Mouse (Mus musculus): ENCODE measurements around the gene 4930512M02Rik. TPM values are rescaled to one million over a fixed set of nuclear protein-coding genes. Genes with fewer than 3 reads are reported as not detected.

4930512M02Rik gene
- polyA plus RNA-seq, 1 experiment from 2014 or later = not detected

DNA sequence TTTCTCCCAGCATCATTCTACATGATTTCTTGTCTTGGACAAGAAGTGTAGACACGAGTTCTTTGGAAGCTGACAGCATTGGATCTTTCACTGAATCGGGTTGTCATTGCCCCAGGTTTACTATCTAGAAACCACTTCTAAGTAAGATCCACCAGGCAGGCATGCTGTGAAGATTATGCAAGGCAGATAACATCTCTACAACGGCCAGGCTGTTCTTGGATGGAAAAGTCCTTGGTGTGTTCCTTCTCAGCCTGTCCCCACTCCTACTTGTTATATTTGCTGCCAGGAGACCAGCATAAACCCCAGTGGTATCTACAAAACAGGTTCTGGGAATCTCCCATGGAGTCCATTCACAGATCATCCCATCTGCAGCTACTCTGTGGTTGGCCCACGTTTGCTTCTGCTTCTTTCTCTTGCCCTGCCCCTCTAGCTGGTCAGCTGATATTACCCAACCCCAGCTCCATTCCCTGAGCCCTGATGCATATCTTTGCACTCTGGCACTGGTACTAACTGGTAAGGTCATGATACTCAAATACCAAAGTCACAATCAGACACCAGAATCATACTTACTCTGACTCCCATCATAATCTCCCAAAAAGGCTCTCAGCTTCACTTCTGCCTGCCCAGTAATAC is 3.4 kb downstream of the 4930512M02Rik start:
- Histone ChIP-seq H3K27me3 (replicated peaks; ENCODE audit: low read depth, poor library complexity, severe bottlenecking) (no peaks in the 10 kb centered on the region), H3K9me3 (no peaks in the 10 kb centered on the region), H3K4me1 (no peaks in the 10 kb centered on the region), H3K36me3 (replicated peaks) (no peaks in the 10 kb centered on the region), H3K27ac (replicated peaks) (no peak overlapping the region), H3K4me3 (no peak overlapping the region)
- DNase-seq (ENCODE audit: low spot score) = no peak
- 72% methylated on average over 4 of the region's 4 CpGs for WGBS

GRCm38 (mm10) chr11:11609243-11609642 is 18.4 kb downstream of the 4930512M02Rik start:
- no peak overlapping the region for H3K4me3 ChIP-seq
- H3K4me1 ChIP-seq = no peaks in the 10 kb centered on the region
- no peak overlapping the region for H3K27ac ChIP-seq (replicated peaks)
- DNase-seq (ENCODE audit: low spot score) = no peak
- no peaks in the 10 kb centered on the region for H3K36me3 ChIP-seq (replicated peaks)
- H3K27me3 ChIP-seq (replicated peaks; ENCODE audit: low read depth, poor library complexity, severe bottlenecking) = no peaks in the 10 kb centered on the region
- WGBS = 92% methylated on average over 2 of the region's 2 CpGs
- H3K9me3 ChIP-seq = peaks cover 13% of the 10 kb centered on the region

DNA sequence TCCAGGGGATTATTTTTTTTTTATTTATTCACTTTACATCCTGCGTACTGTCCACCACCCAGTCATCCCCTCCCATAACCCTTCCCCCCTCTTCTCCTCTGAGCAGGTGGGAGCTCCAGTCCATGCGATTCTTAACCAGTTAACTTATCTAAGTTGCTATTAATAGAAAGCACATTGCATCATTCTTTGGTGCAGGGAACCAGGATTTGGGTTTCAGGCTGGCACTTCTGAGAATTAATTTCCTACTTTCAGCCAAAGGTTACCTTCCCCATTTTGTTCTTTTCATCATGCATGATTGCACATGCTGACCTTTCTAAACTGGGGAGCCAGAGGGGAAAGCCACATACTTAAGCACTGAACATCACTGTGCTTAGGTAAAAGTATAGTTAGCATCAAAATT is 40.3 kb downstream of the 4930512M02Rik start:
- Histone ChIP-seq H3K9me3 (no peaks in the 10 kb centered on the region), H3K27ac (replicated peaks) (no peak overlapping the region), H3K36me3 (replicated peaks) (no peaks in the 10 kb centered on the region), H3K27me3 (replicated peaks; ENCODE audit: low read depth, poor library complexity, severe bottlenecking) (no peaks in the 10 kb centered on the region), H3K4me1 (no peaks in the 10 kb centered on the region), H3K4me3 (no peak overlapping the region)
- 78% methylated on average over 2 of the region's 2 CpGs for WGBS
- no peak for DNase-seq (ENCODE audit: low spot score)

DNA sequence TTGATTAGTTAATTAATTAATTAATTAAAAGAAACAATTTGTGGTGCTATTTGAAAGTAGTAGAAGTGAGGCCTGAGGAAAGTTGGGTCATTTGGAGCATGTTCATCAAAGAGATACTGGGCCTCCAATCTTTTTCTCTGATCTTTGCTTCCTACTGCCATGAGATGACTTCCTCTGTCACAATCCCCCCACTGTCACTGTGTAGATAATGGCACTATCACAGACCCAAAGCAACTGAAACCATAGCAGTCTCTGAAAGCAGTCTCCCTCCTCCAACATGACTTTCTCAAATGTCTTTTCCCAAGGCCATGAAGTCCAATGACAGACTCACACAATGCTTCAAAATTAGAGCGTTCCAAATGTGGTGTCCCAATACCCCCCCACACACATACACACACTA is 41.2 kb downstream of the 4930512M02Rik start:
- Histone ChIP-seq H3K27me3 (replicated peaks; ENCODE audit: low read depth, poor library complexity, severe bottlenecking) (no peaks in the 10 kb centered on the region), H3K4me1 (no peaks in the 10 kb centered on the region), H3K27ac (replicated peaks) (no peak overlapping the region), H3K4me3 (no peak overlapping the region), H3K36me3 (replicated peaks) (no peaks in the 10 kb centered on the region), H3K9me3 (no peaks in the 10 kb centered on the region)
- DNase-seq (ENCODE audit: low spot score) = no peak
- WGBS = 94% methylated on average over 1 of the region's 1 CpGs

DNA sequence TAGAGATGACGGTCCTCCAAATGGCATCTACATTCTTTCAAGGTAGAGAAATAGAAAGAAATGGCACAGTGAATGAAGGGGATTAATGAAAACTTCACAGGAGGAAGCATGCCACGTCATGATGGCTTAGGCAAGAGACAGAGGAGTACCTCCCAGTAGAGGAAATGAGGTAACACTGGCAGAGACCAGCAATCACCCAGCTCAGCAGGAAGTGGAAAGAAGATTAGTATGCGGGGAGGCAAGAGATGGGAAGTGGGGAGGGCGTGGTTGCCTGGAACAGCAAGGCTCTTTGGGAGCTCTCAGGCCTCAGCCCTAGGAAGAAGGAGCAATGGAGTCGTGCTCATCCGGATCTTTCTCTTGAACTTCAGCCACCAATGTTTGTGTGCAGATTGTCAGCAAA is 53.9 kb downstream of the 4930512M02Rik start:
- no peak for DNase-seq (ENCODE audit: low spot score)
- WGBS = 72% methylated on average over 6 of the region's 6 CpGs

DNA sequence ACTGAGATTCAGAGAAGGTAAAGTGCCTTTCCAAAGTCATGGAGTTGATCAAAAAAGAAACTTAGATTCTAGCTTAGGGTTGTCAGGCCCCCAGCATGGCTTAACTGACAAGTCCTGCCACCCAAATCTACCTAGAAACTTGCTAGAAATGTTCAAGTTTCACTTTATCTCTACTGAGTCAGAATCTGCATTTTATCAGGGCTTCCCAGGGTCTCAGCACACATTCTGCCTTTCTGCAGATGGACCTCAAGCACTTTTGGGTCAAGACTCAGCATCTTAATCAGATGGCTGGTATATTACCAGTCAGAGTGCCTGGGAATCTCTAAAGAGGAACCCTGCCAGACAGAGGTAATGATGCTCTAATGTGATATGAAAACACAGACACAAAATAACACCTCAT is 56.9 kb downstream of the 4930512M02Rik start:
- H3K4me1 ChIP-seq = 0 out of 2 replicates have a peak, but pooled peaks cover 5% of the 10 kb centered on the region
- H3K27ac ChIP-seq (replicated peaks) = no peak overlapping the region
- DNase-seq (ENCODE audit: low spot score) = no peak
- H3K27me3 ChIP-seq (replicated peaks; ENCODE audit: low read depth, poor library complexity, severe bottlenecking) = no peaks in the 10 kb centered on the region
- H3K4me3 ChIP-seq = no peak overlapping the region
- H3K36me3 ChIP-seq (replicated peaks) = no peaks in the 10 kb centered on the region
- no peaks in the 10 kb centered on the region for H3K9me3 ChIP-seq

More for the DNA sequence above, 53.9 kb downstream of the 4930512M02Rik start:
- Histone ChIP-seq H3K36me3 (replicated peaks) (no peaks in the 10 kb centered on the region), H3K27me3 (replicated peaks; ENCODE audit: low read depth, poor library complexity, severe bottlenecking) (no peaks in the 10 kb centered on the region), H3K4me3 (no peak overlapping the region), H3K27ac (replicated peaks) (no peak overlapping the region), H3K4me1 (0 out of 2 replicates have a peak, but pooled peaks cover 5% of the 10 kb centered on the region), H3K9me3 (no peaks in the 10 kb centered on the region)

DNA sequence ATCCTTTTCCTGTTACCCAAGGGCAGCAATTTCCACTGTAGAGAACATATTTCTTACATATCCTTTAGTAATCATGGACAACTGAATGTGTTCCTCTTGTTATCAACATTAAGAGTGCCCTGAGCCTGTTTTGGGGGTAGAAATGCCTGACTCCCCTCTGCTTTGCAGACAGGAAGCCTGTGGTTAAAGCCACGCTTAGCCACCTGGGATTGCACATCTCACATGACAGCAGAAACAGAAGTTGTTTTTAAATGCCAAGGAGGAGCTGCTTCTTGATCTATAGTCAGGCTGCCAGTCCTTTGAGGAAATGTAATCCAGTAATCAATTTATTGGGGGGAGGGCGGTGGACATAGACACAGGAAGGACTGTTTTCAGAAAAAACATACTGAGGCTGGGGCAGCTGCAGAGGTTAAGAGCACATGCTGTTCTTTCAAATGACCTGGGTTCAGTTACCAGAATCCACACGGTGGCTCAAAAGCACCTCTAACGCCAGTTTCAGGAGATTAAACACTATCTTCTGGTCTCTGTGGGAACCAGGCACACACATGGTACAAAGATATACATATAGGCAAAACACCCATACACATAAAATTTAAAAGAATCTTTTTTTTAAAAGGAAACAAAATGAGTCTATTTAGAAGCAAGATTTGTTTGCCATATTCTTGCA is 58.0 kb downstream of the 4930512M02Rik start:
- 0 out of 2 replicates have a peak, but pooled peaks cover 5% of the 10 kb centered on the region for H3K4me1 ChIP-seq
- H3K27ac ChIP-seq (replicated peaks) = no peak overlapping the region
- WGBS = 48% methylated on average over 4 of the region's 4 CpGs
- H3K36me3 ChIP-seq (replicated peaks) = no peaks in the 10 kb centered on the region
- DNase-seq (ENCODE audit: low spot score) = no peak
- no peaks in the 10 kb centered on the region for H3K27me3 ChIP-seq (replicated peaks; ENCODE audit: low read depth, poor library complexity, severe bottlenecking)
- H3K4me3 ChIP-seq = no peak overlapping the region
- H3K9me3 ChIP-seq = no peaks in the 10 kb centered on the region

- no peaks in the 10 kb centered on the region for H3K9me3 ChIP-seq
- no peak overlapping the region for H3K27ac ChIP-seq (replicated peaks)
- H3K4me1 ChIP-seq = 0 out of 2 replicates have a peak, but pooled peaks cover 5% of the 10 kb centered on the region
- H3K27me3 ChIP-seq (replicated peaks; ENCODE audit: low read depth, poor library complexity, severe bottlenecking) = no peaks in the 10 kb centered on the region
- 90% methylated on average over 2 of the region's 2 CpGs for WGBS
- H3K4me3 ChIP-seq = no peak overlapping the region
- no peak for DNase-seq (ENCODE audit: low spot score)
- no peaks in the 10 kb centered on the region for H3K36me3 ChIP-seq (replicated peaks)
These were observed 59.6 kb downstream of the 4930512M02Rik start for GRCm38 (mm10) chr11:11568033-11568432.

GRCm38 (mm10) chr11:11565146-11565820 is 62.4 kb downstream of the 4930512M02Rik start:
- 83% methylated on average over 6 of the region's 6 CpGs for WGBS
- Histone ChIP-seq H3K27me3 (replicated peaks; ENCODE audit: low read depth, poor library complexity, severe bottlenecking) (no peaks in the 10 kb centered on the region), H3K4me3 (no peak overlapping the region), H3K27ac (replicated peaks) (no peak overlapping the region), H3K36me3 (replicated peaks) (no peaks in the 10 kb centered on the region), H3K9me3 (no peaks in the 10 kb centered on the region), H3K4me1 (0 out of 2 replicates have a peak, but pooled peaks cover 5% of the 10 kb centered on the region)
- no peak for DNase-seq (ENCODE audit: low spot score)

DNA sequence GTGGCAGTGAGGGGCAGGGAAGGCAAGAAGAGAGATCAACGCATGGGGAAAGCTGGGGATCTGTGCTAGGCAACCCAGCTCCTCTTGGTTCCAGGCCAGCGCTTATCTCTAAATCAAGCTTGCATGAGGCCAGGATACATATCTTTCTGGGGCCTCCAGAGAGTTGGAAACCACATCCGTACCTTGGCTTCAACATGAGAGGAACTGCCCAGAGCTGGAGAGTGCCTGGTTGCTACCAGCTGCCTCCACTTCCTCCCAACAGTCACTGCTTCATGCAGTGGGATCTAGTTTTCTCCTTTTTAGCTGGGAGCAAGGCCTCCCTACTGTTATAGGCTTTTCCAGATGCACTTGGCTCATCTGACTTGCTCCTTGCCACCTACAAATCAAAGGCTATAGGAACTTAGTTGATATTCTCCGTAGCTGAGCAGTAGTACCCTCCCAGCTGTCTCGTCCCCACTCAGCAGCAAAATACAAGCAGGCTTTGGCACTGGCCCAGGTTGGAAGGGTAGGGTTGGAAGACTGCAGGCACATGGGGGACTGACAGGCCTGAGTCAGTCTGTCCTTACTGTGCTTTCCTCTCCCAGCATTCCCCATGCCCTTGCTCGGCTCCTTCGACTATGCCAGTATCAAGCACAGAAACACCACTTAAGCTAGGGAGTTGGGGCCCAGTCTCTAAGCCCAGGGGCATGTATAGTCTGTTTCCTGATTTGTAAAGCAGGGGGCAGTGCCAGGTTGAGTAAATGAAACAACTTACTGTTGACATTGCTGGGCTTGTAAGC is 63.2 kb downstream of the 4930512M02Rik start:
- Histone ChIP-seq H3K27ac (replicated peaks) (no peak overlapping the region), H3K27me3 (replicated peaks; ENCODE audit: low read depth, poor library complexity, severe bottlenecking) (no peaks in the 10 kb centered on the region), H3K4me3 (no peak overlapping the region), H3K9me3 (no peaks in the 10 kb centered on the region), H3K36me3 (replicated peaks) (no peaks in the 10 kb centered on the region), H3K4me1 (0 out of 2 replicates have a peak, but pooled peaks cover 2% of the 10 kb centered on the region)
- 83% methylated on average over 7 of the region's 7 CpGs for WGBS
- no peak for DNase-seq (ENCODE audit: low spot score)

GRCm38 (mm10) chr11:11561118-11561517 is 66.5 kb downstream of the 4930512M02Rik start:
- Histone ChIP-seq H3K4me1 (no peaks in the 10 kb centered on the region), H3K27me3 (replicated peaks; ENCODE audit: low read depth, poor library complexity, severe bottlenecking) (no peaks in the 10 kb centered on the region), H3K36me3 (replicated peaks) (no peaks in the 10 kb centered on the region), H3K27ac (replicated peaks) (no peak overlapping the region), H3K4me3 (no peak overlapping the region), H3K9me3 (no peaks in the 10 kb centered on the region)
- 89% methylated on average over 6 of the region's 6 CpGs for WGBS
- DNase-seq (ENCODE audit: low spot score) = no peak

- no peak for DNase-seq (ENCODE audit: low spot score)
- no peaks in the 10 kb centered on the region for H3K9me3 ChIP-seq
- H3K27ac ChIP-seq (replicated peaks) = no peak overlapping the region
- no peaks in the 10 kb centered on the region for H3K27me3 ChIP-seq (replicated peaks; ENCODE audit: low read depth, poor library complexity, severe bottlenecking)
- no peaks in the 10 kb centered on the region for H3K36me3 ChIP-seq (replicated peaks)
- no peaks in the 10 kb centered on the region for H3K4me1 ChIP-seq
- no peak overlapping the region for H3K4me3 ChIP-seq
- WGBS = 89% methylated on average over 7 of the region's 7 CpGs
These were observed 68.4 kb downstream of the 4930512M02Rik start for GRCm38 (mm10) chr11:11559099-11559686.

Data from embryonic facial prominence, embryonic 10.5 days (tissue).